Mouse (Mus musculus): ENCODE measurements at regions not wholly inside any gene's neighbourhood (a gene's known extent, or its start where the extent isn't known, plus 50 kb on each side); places are given as distances from the start of the nearest gene placed in this dataset.

- H3K9me3 ChIP-seq (ENCODE audit: low read length) = no peaks in the 10 kb centered on the region
- H3K9ac ChIP-seq (replicated peaks; ENCODE audit: low read length, poor library complexity, severe bottlenecking) = no peak overlapping the region
- 27% methylated on average over 4 of the region's 4 CpGs for WGBS
- TF ChIP-seq CTCF (IDR thresholded peaks at IDR 0.05) = no peak
- ATAC-seq (ENCODE audit: low FRiP score) (peak; percentile 73; the same call in 1 of the 2 replicates), DNase-seq (ENCODE audit: low spot score) (peak; percentile 82)
- no peaks in the 10 kb centered on the region for H3K36me3 ChIP-seq (ENCODE audit: insufficient read depth, low read length)
- H3K4me3 ChIP-seq (ENCODE audit: low read depth, low read length) = no peak overlapping the region
- no peak overlapping the region; the same call in 1 of the 2 replicates for H3K27ac ChIP-seq (ENCODE audit: low read depth, low read length)
- peaks cover 1% of the 10 kb centered on the region for H3K4me1 ChIP-seq (ENCODE audit: insufficient read depth, low read length)
- no peak overlapping the region for H3K4me2 ChIP-seq (ENCODE audit: low read depth, low read length, poor library complexity, severe bottlenecking)
- no peaks in the 10 kb centered on the region for H3K27me3 ChIP-seq (ENCODE audit: insufficient read depth, low read length)
Measured at GRCm38 (mm10) chr16:55550649-55551312, 253.0 kb upstream of the Zpld1 start.

- Histone ChIP-seq H3K27ac (ENCODE audit: low read depth, low read length) (no peak overlapping the region), H3K9ac (replicated peaks; ENCODE audit: low read length, poor library complexity, severe bottlenecking) (no peak overlapping the region), H3K4me2 (ENCODE audit: low read depth, low read length, poor library complexity, severe bottlenecking) (no peak overlapping the region), H3K4me3 (ENCODE audit: low read depth, low read length) (no peak overlapping the region), H3K4me1 (ENCODE audit: insufficient read depth, low read length) (no peaks in the 10 kb centered on the region), H3K9me3 (ENCODE audit: low read length) (no peaks in the 10 kb centered on the region), H3K27me3 (ENCODE audit: insufficient read depth, low read length) (no peaks in the 10 kb centered on the region), H3K36me3 (ENCODE audit: insufficient read depth, low read length) (no peaks in the 10 kb centered on the region)
- 99% methylated on average over 2 of the region's 2 CpGs for whole genome bisulfite sequencing
- TF ChIP-seq CTCF (IDR thresholded peaks at IDR 0.05) = no peak
- no peak for DNase-seq (ENCODE audit: low spot score)
- ATAC-seq (ENCODE audit: low FRiP score) = no peak
Measured at GRCm38 (mm10) chr16:55547095-55547494, 249.3 kb upstream of the Zpld1 start.

GRCm38 (mm10) chr16:55540336-55541015 lies 242.7 kb upstream of the Zpld1 start:
- Histone ChIP-seq H3K4me2 (ENCODE audit: low read depth, low read length, poor library complexity, severe bottlenecking) (no peak overlapping the region), H3K9ac (replicated peaks; ENCODE audit: low read length, poor library complexity, severe bottlenecking) (no peak overlapping the region), H3K4me1 (ENCODE audit: insufficient read depth, low read length) (no peaks in the 10 kb centered on the region), H3K36me3 (ENCODE audit: insufficient read depth, low read length) (no peaks in the 10 kb centered on the region), H3K9me3 (ENCODE audit: low read length) (no peaks in the 10 kb centered on the region), H3K27me3 (ENCODE audit: insufficient read depth, low read length) (no peaks in the 10 kb centered on the region), H3K4me3 (ENCODE audit: low read depth, low read length) (no peak overlapping the region), H3K27ac (ENCODE audit: low read depth, low read length) (no peak overlapping the region)
- ATAC-seq (ENCODE audit: low FRiP score) (no peak), DNase-seq (ENCODE audit: low spot score) (no peak)
- no peak for TF ChIP-seq CTCF (IDR thresholded peaks at IDR 0.05)
- WGBS = 90% methylated on average over 3 of the region's 3 CpGs

GRCm38 (mm10) chr16:55539179-55539578 lies 241.4 kb upstream of the Zpld1 start:
- no peak for TF ChIP-seq CTCF (IDR thresholded peaks at IDR 0.05)
- H3K9ac ChIP-seq (replicated peaks; ENCODE audit: low read length, poor library complexity, severe bottlenecking) = no peak overlapping the region
- H3K4me3 ChIP-seq (ENCODE audit: low read depth, low read length) = no peak overlapping the region
- H3K36me3 ChIP-seq (ENCODE audit: insufficient read depth, low read length) = no peaks in the 10 kb centered on the region
- no peak for DNase-seq (ENCODE audit: low spot score)
- no peaks in the 10 kb centered on the region for H3K27me3 ChIP-seq (ENCODE audit: insufficient read depth, low read length)
- H3K4me1 ChIP-seq (ENCODE audit: insufficient read depth, low read length) = no peaks in the 10 kb centered on the region
- H3K4me2 ChIP-seq (ENCODE audit: low read depth, low read length, poor library complexity, severe bottlenecking) = no peak overlapping the region
- no peak for ATAC-seq (ENCODE audit: low FRiP score)
- WGBS = 84% methylated on average over 1 of the region's 1 CpGs
- H3K9me3 ChIP-seq (ENCODE audit: low read length) = no peaks in the 10 kb centered on the region
- H3K27ac ChIP-seq (ENCODE audit: low read depth, low read length) = no peak overlapping the region

- Histone ChIP-seq H3K36me3 (ENCODE audit: insufficient read depth, low read length) (no peaks in the 10 kb centered on the region), H3K4me1 (ENCODE audit: insufficient read depth, low read length) (no peaks in the 10 kb centered on the region), H3K9me3 (ENCODE audit: low read length) (no peaks in the 10 kb centered on the region), H3K4me2 (ENCODE audit: low read depth, low read length, poor library complexity, severe bottlenecking) (no peak overlapping the region), H3K4me3 (ENCODE audit: low read depth, low read length) (no peak overlapping the region), H3K27me3 (ENCODE audit: insufficient read depth, low read length) (no peaks in the 10 kb centered on the region), H3K27ac (ENCODE audit: low read depth, low read length) (no peak overlapping the region), H3K9ac (replicated peaks; ENCODE audit: low read length, poor library complexity, severe bottlenecking) (no peak overlapping the region)
- no peak for ATAC-seq (ENCODE audit: low FRiP score)
- no peak for DNase-seq (ENCODE audit: low spot score)
- 90% methylated on average over 5 of the region's 5 CpGs for WGBS
- TF ChIP-seq CTCF (IDR thresholded peaks at IDR 0.05) = no peak
Measured at GRCm38 (mm10) chr16:55537548-55537947, 239.8 kb upstream of the Zpld1 start.

GRCm38 (mm10) chr16:55532686-55533085 lies 234.9 kb upstream of the Zpld1 start:
- Histone ChIP-seq H3K27me3 (ENCODE audit: insufficient read depth, low read length) (no peaks in the 10 kb centered on the region), H3K36me3 (ENCODE audit: insufficient read depth, low read length) (no peaks in the 10 kb centered on the region), H3K27ac (ENCODE audit: low read depth, low read length) (no peak overlapping the region), H3K4me2 (ENCODE audit: low read depth, low read length, poor library complexity, severe bottlenecking) (no peak overlapping the region), H3K9ac (replicated peaks; ENCODE audit: low read length, poor library complexity, severe bottlenecking) (no peak overlapping the region), H3K4me1 (ENCODE audit: insufficient read depth, low read length) (no peaks in the 10 kb centered on the region), H3K4me3 (ENCODE audit: low read depth, low read length) (no peak overlapping the region), H3K9me3 (ENCODE audit: low read length) (no peaks in the 10 kb centered on the region)
- WGBS = 90% methylated on average over 3 of the region's 3 CpGs
- no peak for DNase-seq (ENCODE audit: low spot score)
- TF ChIP-seq CTCF (IDR thresholded peaks at IDR 0.05) = no peak
- ATAC-seq (ENCODE audit: low FRiP score) = no peak
